Mouse (Mus musculus) kidney, embryonic 16.5 days (tissue): ENCODE measurements around the gene Daglb. TPM values are rescaled to one million over a fixed set of nuclear protein-coding genes. Genes with fewer than 3 reads are reported as not detected.
"Not testable (repeated sequence)": the region's sequence is repeated elsewhere in the genome, so short reads cannot be mapped to it uniquely, and the experiment has no call there.

Source experiments
- ATAC-seq: fragments of 200-750 bp; cut with Nextera tagmentation; 2 replicates; pipeline ENCODE4 v1.8.0; 2017; ENCODE audit warnings: moderate TSS enrichment; ENCODE audit not compliant: low FRiP score, low TSS enrichment
- H3K27ac ChIP-seq: fragments of 300-500 bp; sonication (generic); 2 replicates; pipeline ENCODE4 v1.5.1; 2014; ENCODE audit warnings: low read length
- H3K27me3 ChIP-seq: fragments of 300-500 bp; sonication (generic); 2 replicates; pipeline ENCODE4 v1.6.1; 2014; ENCODE audit warnings: low read length, control low read depth, mixed read lengths; ENCODE audit not compliant: insufficient read depth
- H3K36me3 ChIP-seq: fragments of 300-500 bp; sonication (generic); 2 replicates; pipeline ENCODE4 v1.6.1; 2014; ENCODE audit warnings: low read length, control low read depth, mixed read lengths; ENCODE audit not compliant: insufficient read depth
- H3K4me1 ChIP-seq: fragments of 300-500 bp; sonication (generic); 2 replicates; pipeline ENCODE4 v1.6.1; 2014; ENCODE audit warnings: low read length, control low read depth, mixed read lengths; ENCODE audit not compliant: insufficient read depth
- H3K4me2 ChIP-seq: fragments of 300-500 bp; sonication (generic); replicated peaks from 2 replicates; pipeline ENCODE4 v1.6.1; 2014; ENCODE audit warnings: low read depth, low read length
- H3K4me3 ChIP-seq: fragments of 300-500 bp; sonication (generic); 2 replicates; pipeline ENCODE4 v1.5.1; 2014; ENCODE audit warnings: mild to moderate bottlenecking, low read length
- H3K9ac ChIP-seq: fragments of 300-500 bp; sonication (generic); replicated peaks from 2 replicates; pipeline ENCODE4 v1.6.1; 2014; ENCODE audit warnings: low read length
- H3K9me3 ChIP-seq: fragments of 300-500 bp; sonication (generic); 2 replicates; pipeline ENCODE4 v1.6.1; 2016; ENCODE audit warnings: low read length, control low read depth
- WGBS: fragments of 180-500 bp; shearing (Covaris S2); extraction: QIAGEN DNeasy Blood & Tissue Kit; methylation state at CpG from one replicate; pipeline ENCODE4 v1.1.7; 2014; 5-methylcytosine and 5-hydroxymethylcytosine counted together
- polyA plus RNA-seq: library from polyadenylated mRNA; unstranded; fragments of >200 nt; fragmentation: Nextera tagmentation; extraction: Ambion mirVana; gene quantifications from 2 replicates; pipeline ENCODE4 v1.2.1, GENCODE M21; 2015

Gene Daglb
- polyA plus RNA-seq, 1 experiment from 2014 or later = 9.0 TPM

GRCm38 (mm10) chr5:143547866-143548265 is 83.5 kb downstream of the Daglb start:
- no peaks in the 10 kb centered on the region for H3K27me3 ChIP-seq
- ATAC-seq = peak; percentile 8
- H3K4me2 ChIP-seq = peak overlapping the region; percentile 42; the same call in 1 of the 2 replicates

GRCm38 (mm10) chr5:143548401-143548846 is 84.0 kb downstream of the Daglb start:
- Histone ChIP-seq H3K4me2 (peak overlapping the region; percentile 97), H3K9ac (peak overlapping the region; percentile 80), H3K27me3 (no peaks in the 10 kb centered on the region), H3K4me1 (peaks cover 15% of the 10 kb centered on the region), H3K4me3 (peak overlapping the region; percentile 73), H3K9me3 (no peaks in the 10 kb centered on the region), H3K36me3 (0 out of 2 replicates have a peak, but pooled peaks cover 4% of the 10 kb centered on the region), H3K27ac (peak overlapping the region; percentile 77)
- ATAC-seq = peak; percentile 96
- under 1% methylated on average over 35 of the region's 37 CpGs for WGBS

More at GRCm38 (mm10) chr5:143547866-143548265, 83.5 kb downstream of the Daglb start:
- Histone ChIP-seq H3K27ac (peak overlapping the region; percentile 77), H3K4me3 (peak overlapping the region; percentile 73; the same call in 1 of the 2 replicates), H3K36me3 (0 out of 2 replicates have a peak, but pooled peaks cover 4% of the 10 kb centered on the region), H3K9ac (no peak overlapping the region), H3K4me1 (peaks cover 15% of the 10 kb centered on the region), H3K9me3 (no peaks in the 10 kb centered on the region)
- 57% methylated on average over 10 of the region's 10 CpGs for WGBS

GRCm38 (mm10) chr5:143548922-143549321 is 84.5 kb downstream of the Daglb start:
- Histone ChIP-seq H3K4me3 (peak overlapping the region; percentile 73), H3K4me2 (peak overlapping the region; percentile 97), H3K9ac (peak overlapping the region; percentile 80), H3K4me1 (peaks cover 15% of the 10 kb centered on the region)
- ATAC-seq = peak; percentile 69
- H3K9me3 ChIP-seq, H3K36me3 ChIP-seq, H3K27ac ChIP-seq, H3K27me3 ChIP-seq: not testable (repeated sequence)
- under 1% methylated on average over 22 of the region's 28 CpGs for WGBS

- no peak overlapping the region for H3K27ac ChIP-seq
- no peak overlapping the region for H3K4me3 ChIP-seq
- H3K4me1 ChIP-seq = peaks cover 14% of the 10 kb centered on the region
- WGBS = 82% methylated on average over 6 of the region's 6 CpGs
- 0 out of 2 replicates have a peak, but pooled peaks cover 4% of the 10 kb centered on the region for H3K36me3 ChIP-seq
- no peaks in the 10 kb centered on the region for H3K27me3 ChIP-seq
- no peak overlapping the region for H3K9ac ChIP-seq
- H3K4me2 ChIP-seq = no peak overlapping the region
- no peak for ATAC-seq
- H3K9me3 ChIP-seq = no peaks in the 10 kb centered on the region
Measured at GRCm38 (mm10) chr5:143552911-143553310, 88.5 kb downstream of the Daglb start.

GRCm38 (mm10) chr5:143555233-143555632 is 90.8 kb downstream of the Daglb start:
- 83% methylated on average over 6 of the region's 6 CpGs for WGBS
- no peaks in the 10 kb centered on the region for H3K27me3 ChIP-seq
- H3K27ac ChIP-seq = no peak overlapping the region
- ATAC-seq = no peak
- 0 out of 2 replicates have a peak, but pooled peaks cover 4% of the 10 kb centered on the region for H3K36me3 ChIP-seq
- H3K9ac ChIP-seq = no peak overlapping the region
- H3K4me2 ChIP-seq = no peak overlapping the region
- H3K4me1 ChIP-seq = peaks cover under 1% of the 10 kb centered on the region; the same call in 1 of the 2 replicates
- no peak overlapping the region for H3K4me3 ChIP-seq
- H3K9me3 ChIP-seq = no peaks in the 10 kb centered on the region

Other genes starting within 250 kb of the Daglb start
- not detected in 2 replicates for gene Spdye4a, start 237.7 kb upstream of the Daglb start, polyA plus RNA-seq
- 16.3 and 19.7 TPM in 2 replicates for gene Zfp12, start 229.4 kb upstream of the Daglb start, polyA plus RNA-seq
- 1.4 and 2.3 TPM in 2 replicates for gene Zfp316, start 194.6 kb upstream of the Daglb start, polyA plus RNA-seq
- gene Zfp853, start 171.0 kb upstream of the Daglb start, polyA plus RNA-seq = 0.05 TPM in 2 replicates
- 39.4 and 43.7 TPM in 2 replicates for gene E130309D02Rik, start 149.2 kb upstream of the Daglb start, polyA plus RNA-seq
- gene Zdhhc4, start 135.3 kb upstream of the Daglb start, polyA plus RNA-seq = 81.9 and 82.7 TPM in 2 replicates
- 0.05 and 0.07 TPM in 2 replicates for gene Grid2ip, start 107.2 kb upstream of the Daglb start, polyA plus RNA-seq
- 317 and 349 TPM in 2 replicates for gene Kdelr2, start 60.7 kb upstream of the Daglb start, polyA plus RNA-seq
- 300 and 435 TPM in 2 replicates for gene Rac1, start 63.5 kb downstream of the Daglb start, polyA plus RNA-seq
- 79.2 and 81.3 TPM in 2 replicates for gene Cyth3, start 157.9 kb downstream of the Daglb start, polyA plus RNA-seq